Comparison of ENCODE assay signal across 9 mouse cellular contexts in the genomic region with DNA sequence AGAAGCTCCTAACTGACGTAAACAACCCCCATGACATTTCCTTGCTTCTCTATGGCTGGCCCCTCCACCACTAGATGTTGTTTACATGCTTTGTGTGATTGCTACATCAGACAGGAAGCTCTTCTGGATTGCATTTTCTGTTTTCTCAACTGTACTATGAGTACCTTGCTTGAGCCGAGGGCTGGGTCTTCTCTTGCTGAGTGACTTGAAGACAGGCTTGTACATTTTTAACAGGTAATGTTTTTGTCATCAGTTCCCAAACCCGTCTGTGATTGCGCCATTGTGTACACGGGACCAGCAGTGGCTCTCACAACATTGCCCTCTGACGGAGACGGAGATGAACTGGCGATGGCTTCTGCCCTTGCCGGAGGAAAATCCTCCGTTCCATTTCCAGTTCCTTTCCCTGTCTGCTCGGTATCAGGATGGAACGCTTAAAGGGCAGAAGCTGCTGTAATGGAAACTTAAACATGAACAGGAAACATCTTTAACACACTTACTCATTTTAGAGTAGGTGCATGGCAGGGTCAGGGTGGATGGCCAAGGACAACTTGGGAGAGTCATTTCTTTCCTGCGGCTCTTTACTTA.
DNase-seq lines count a peak whose midpoint lies in the region; ATAC-seq and TF ChIP-seq lines count a peak whose summit lies in the region.
"Had no signal": no experiment of that assay in that cellular context is flagged by ENCODE, and none has a peak within 500 bp of the region (broad histone marks: within the 10 kb centered on the region; RNA-seq: fewer than 3 reads in every experiment).

No protein-coding gene starts in this region.

- H3K4me3 ChIP-seq in kidney, adult 2 months (ENCODE audit: insufficient read depth, low read depth, low read length), result no peak overlapping the region; the same call in 1 of the 2 replicates
- H3K4me3 ChIP-seq in forebrain, embryonic 11.5 days (ENCODE audit: low read depth, low read length), result no peak overlapping the region
- H3K4me3 ChIP-seq: embryonic facial prominence, embryonic 12.5 days; myocyte had no signal

- H3K27me3 ChIP-seq in kidney, adult 2 months (replicated peaks; ENCODE audit: control insufficient read depth, insufficient read depth, low read length), result no peaks in the 10 kb centered on the region
- no peaks in the 10 kb centered on the region for H3K27me3 ChIP-seq in forebrain, embryonic 11.5 days (ENCODE audit: control insufficient read depth, insufficient read depth, low read length)
- H3K27me3 ChIP-seq: embryonic facial prominence, embryonic 12.5 days had no signal

- H3K9ac ChIP-seq in forebrain, embryonic 11.5 days (ENCODE audit: low read length), result no peak overlapping the region
- H3K9ac ChIP-seq: embryonic facial prominence, embryonic 12.5 days had no signal

- WGBS in kidney, adult 2 months, result 62% methylated on average over 13 of the region's 13 CpGs
- 92% methylated on average over 13 of the region's 13 CpGs for WGBS in forebrain, embryonic 11.5 days

- no peak overlapping the region for H3K4me2 ChIP-seq in forebrain, embryonic 11.5 days (ENCODE audit: low read depth, low read length, severe bottlenecking)
- H3K4me2 ChIP-seq: embryonic facial prominence, embryonic 12.5 days had no signal

- no peak for TF ChIP-seq POLR2A in kidney, adult 2 months (IDR thresholded peaks at IDR 0.05; ENCODE audit: low read depth, low read length)

- peak; percentile 55 for DNase-seq in kidney, adult 2 months
- DNase-seq in lung, postnatal 10 days, result peak; percentile 64
- no peak for DNase-seq in forebrain, embryonic 11.5 days (ENCODE audit: low spot score)
- no peak for DNase-seq in embryo, embryonic 10.5 days (ENCODE audit: low spot score)
- no peak for DNase-seq in layer of hippocampus, postnatal 36 days

- H3K9me3 ChIP-seq in forebrain, embryonic 11.5 days (ENCODE audit: control insufficient read depth, low read length), result no peaks in the 10 kb centered on the region
- H3K9me3 ChIP-seq: embryonic facial prominence, embryonic 12.5 days had no signal

- TF ChIP-seq CTCF in kidney, adult 2 months (conservative IDR thresholded peaks at IDR 0.05; ENCODE audit: insufficient read depth, insufficient read length, low read depth, low read length), result peak; percentile 58

- peak overlapping the region; percentile 97 for H3K27ac ChIP-seq in kidney, adult 2 months (ENCODE audit: insufficient read depth, low read depth, low read length)
- H3K27ac ChIP-seq in forebrain, embryonic 11.5 days (ENCODE audit: low read depth, low read length), result no peak overlapping the region
- H3K27ac ChIP-seq: embryonic facial prominence, embryonic 12.5 days had no signal

- H3K4me1 ChIP-seq in kidney, adult 2 months (ENCODE audit: control insufficient read depth, insufficient read depth, low read length), result peaks cover 23% of the 10 kb centered on the region
- H3K4me1 ChIP-seq in forebrain, embryonic 11.5 days (replicated peaks; ENCODE audit: control insufficient read depth, insufficient read depth, low read length), result no peaks in the 10 kb centered on the region
- H3K4me1 ChIP-seq: embryonic facial prominence, embryonic 12.5 days had no signal

- ATAC-seq in activated CD4-positive, CD25-positive, alpha-beta regulatory T cell, adult 4 months, result peak; percentile 85
- ATAC-seq in granulocyte monocyte progenitor cell, adult 5-6 weeks (replicated peaks; ENCODE audit: poor library complexity, severe bottlenecking), result peak; percentile 66
- ATAC-seq in forebrain, embryonic 11.5 days (replicated peaks; ENCODE audit: low FRiP score), result no peak

- H3K36me3 ChIP-seq in kidney, adult 2 months (ENCODE audit: control insufficient read depth, insufficient read depth, low read length), result no peaks in the 10 kb centered on the region
- H3K36me3 ChIP-seq in forebrain, embryonic 11.5 days (ENCODE audit: control insufficient read depth, insufficient read depth, low read length), result no peaks in the 10 kb centered on the region
- H3K36me3 ChIP-seq: embryonic facial prominence, embryonic 12.5 days had no signal

Comparison
In these comparisons a context has a peak if more than half of its experiments do, and no peak if none do; other contexts are left out.
1. DNase-seq: peak in kidney, adult 2 months (single experiment) and lung, postnatal 10 days (single experiment); none in forebrain, embryonic 11.5 days (single experiment), embryo, embryonic 10.5 days (single experiment) and layer of hippocampus, postnatal 36 days (0 of 2).